Mouse (Mus musculus): ENCODE results near the gene Rps12. TPM values are rescaled to one million over a fixed set of nuclear protein-coding genes. Genes with fewer than 3 reads are reported as not detected.
A peak's percentile ranks its signal among the peaks of the same experiment; 100 is the strongest.
"Not testable (repeated sequence)": the region's sequence is repeated elsewhere in the genome, so short reads cannot be mapped to it uniquely, and the experiment has no call there.

Rps12 gene
- polyA plus RNA-seq, 1 experiment from 2014 or later: 159 TPM

- Histone ChIP-seq H3K4me3 (replicated peaks) (no peak overlapping the region), H3K36me3 (peaks cover 66% of the 10 kb centered on the region), H3K27ac (no peak overlapping the region), H3K4me2 (no peak overlapping the region), H3K9ac (replicated peaks) (no peak overlapping the region), H3K9me3 (no peaks in the 10 kb centered on the region), H3K4me1 (replicated peaks) (peaks cover 4% of the 10 kb centered on the region; the same call in 1 of the 2 replicates), H3K27me3 (no peaks in the 10 kb centered on the region)
- WGBS: 72% methylated on average over 3 of the region's 3 CpGs
- no peak for ATAC-seq (ENCODE audit: insufficient number of reproducible peaks, insufficient read depth, low FRiP score, low TSS enrichment, low read depth)
Measured at GRCm38 (mm10) chr10:23802911-23803310, 15.8 kb upstream of the Rps12 start.

GRCm38 (mm10) chr10:23799933-23800332, 12.9 kb upstream of the Rps12 start:
- Histone ChIP-seq H3K9ac (replicated peaks) (no peak overlapping the region), H3K4me1 (replicated peaks) (peaks cover 17% of the 10 kb centered on the region), H3K27ac (no peak overlapping the region), H3K4me3 (replicated peaks) (no peak overlapping the region), H3K4me2 (no peak overlapping the region), H3K36me3 (peaks cover 39% of the 10 kb centered on the region), H3K27me3 (no peaks in the 10 kb centered on the region), H3K9me3 (no peaks in the 10 kb centered on the region)
- 40% methylated on average over 3 of the region's 3 CpGs for WGBS
- ATAC-seq (ENCODE audit: insufficient number of reproducible peaks, insufficient read depth, low FRiP score, low TSS enrichment, low read depth): no peak

GRCm38 (mm10) chr10:23798142-23798541, 11.1 kb upstream of the Rps12 start:
- peaks cover 29% of the 10 kb centered on the region for H3K36me3 ChIP-seq
- H3K4me3 ChIP-seq (replicated peaks): peak overlapping the region; percentile 68; the same call in 1 of the 2 replicates
- peaks cover 17% of the 10 kb centered on the region for H3K4me1 ChIP-seq (replicated peaks)
- no peak for ATAC-seq (ENCODE audit: insufficient number of reproducible peaks, insufficient read depth, low FRiP score, low TSS enrichment, low read depth)
- peak overlapping the region; percentile 69 for H3K4me2 ChIP-seq
- no peaks in the 10 kb centered on the region for H3K27me3 ChIP-seq
- H3K9ac ChIP-seq (replicated peaks): peak overlapping the region; percentile 79; the same call in 1 of the 2 replicates
- 73% methylated on average over 1 of the region's 1 CpGs for WGBS
- no peaks in the 10 kb centered on the region for H3K9me3 ChIP-seq
- H3K27ac ChIP-seq: no peak overlapping the region

GRCm38 (mm10) chr10:23797606-23798005, 10.5 kb upstream of the Rps12 start:
- H3K36me3 ChIP-seq: peaks cover 28% of the 10 kb centered on the region
- no peak for ATAC-seq (ENCODE audit: insufficient number of reproducible peaks, insufficient read depth, low FRiP score, low TSS enrichment, low read depth)
- no peaks in the 10 kb centered on the region for H3K9me3 ChIP-seq
- H3K4me1 ChIP-seq (replicated peaks): peaks cover 17% of the 10 kb centered on the region
- H3K27me3 ChIP-seq: no peaks in the 10 kb centered on the region
- peak overlapping the region; percentile 79 for H3K9ac ChIP-seq (replicated peaks)
- H3K27ac ChIP-seq: no peak overlapping the region
- peak overlapping the region; percentile 69 for H3K4me2 ChIP-seq
- WGBS: 21% methylated on average over 3 of the region's 3 CpGs
- H3K4me3 ChIP-seq (replicated peaks): peak overlapping the region; percentile 68

DNA sequence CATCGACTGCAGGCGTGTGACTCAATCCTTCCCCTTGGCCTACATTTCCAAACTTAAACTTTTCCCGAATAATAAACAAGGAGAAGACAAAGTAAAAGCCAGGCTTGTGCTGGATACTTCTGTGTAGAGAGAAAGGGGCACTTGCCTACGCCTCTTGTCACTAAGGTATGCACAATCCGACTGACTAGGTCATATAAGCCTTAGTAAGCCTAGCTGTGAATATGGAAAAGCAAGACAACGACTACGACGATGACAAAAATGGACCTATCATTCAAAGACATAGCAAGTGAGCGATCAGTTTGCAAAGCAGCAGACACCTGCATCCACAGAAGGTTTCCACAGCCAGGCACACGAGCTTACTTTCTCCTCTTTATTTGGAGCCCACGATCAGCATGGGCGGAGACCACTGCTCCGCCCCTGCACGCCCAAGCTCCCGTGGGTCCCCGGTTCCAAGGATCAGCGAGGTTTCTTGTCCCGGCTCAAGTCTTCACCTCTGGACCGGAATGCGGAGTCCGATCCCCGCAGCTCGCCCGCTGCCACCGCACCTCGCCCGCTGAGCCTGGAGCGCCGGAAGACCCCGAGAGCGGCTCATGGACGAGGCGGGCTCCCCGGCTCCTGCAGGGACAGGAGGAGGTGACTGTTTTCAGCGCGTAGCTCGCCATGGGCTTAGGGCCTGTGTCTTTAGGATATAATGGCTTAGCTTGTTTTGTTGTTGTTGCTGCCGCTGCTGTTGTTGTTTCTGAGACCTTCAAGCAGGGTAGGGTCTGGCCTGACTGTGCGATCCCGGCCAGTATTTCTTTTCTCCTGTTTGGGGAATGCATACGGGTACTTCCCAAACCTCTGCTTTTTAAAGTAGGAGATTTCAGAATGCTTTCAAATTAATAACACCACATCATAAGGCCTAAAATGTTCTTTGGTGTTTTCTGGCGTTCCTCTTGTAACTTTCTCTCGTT, 9.8 kb upstream of the Rps12 start, which contains the start of gene Slc18b1:
Gene Slc18b1 (plus strand): TSS at position 436 of the 953 bp plus-strand sequence.
- Histone ChIP-seq H3K27me3 (no peaks in the 10 kb centered on the region), H3K4me1 (replicated peaks) (peaks cover 17% of the 10 kb centered on the region), H3K27ac (peak within 1 kb of the TSS; percentile 73; the same call in 1 of the 2 replicates), H3K4me3 (replicated peaks) (peak within 1 kb of the TSS; percentile 68), H3K4me2 (peak within 1 kb of the TSS; percentile 69), H3K9ac (replicated peaks) (peak within 1 kb of the TSS; percentile 79), H3K9me3 (no peaks in the 10 kb centered on the region), H3K36me3 (peaks cover 20% of the 10 kb centered on the region)
- WGBS: 6% methylated on average over 43 of the region's 43 CpGs
- ATAC-seq (ENCODE audit: insufficient number of reproducible peaks, insufficient read depth, low FRiP score, low TSS enrichment, low read depth): peak; percentile 34; the same call in 1 of the 2 replicates

- Histone ChIP-seq H3K27me3 (no peaks in the 10 kb centered on the region), H3K36me3 (peaks cover 12% of the 10 kb centered on the region; the same call in 1 of the 2 replicates), H3K27ac (0 out of 2 replicates have a peak overlapping the region, but pooled peaks have one; percentile 56), H3K4me1 (replicated peaks) (peaks cover 17% of the 10 kb centered on the region), H3K9ac (replicated peaks) (peak overlapping the region; percentile 79; the same call in 1 of the 2 replicates), H3K4me3 (replicated peaks) (peak overlapping the region; percentile 68; the same call in 1 of the 2 replicates), H3K9me3 (no peaks in the 10 kb centered on the region), H3K4me2 (peak overlapping the region; percentile 69)
- 66% methylated on average over 9 of the region's 9 CpGs for WGBS
- no peak for ATAC-seq (ENCODE audit: insufficient number of reproducible peaks, insufficient read depth, low FRiP score, low TSS enrichment, low read depth)
Measured at GRCm38 (mm10) chr10:23795871-23796520, 8.9 kb upstream of the Rps12 start.

DNA sequence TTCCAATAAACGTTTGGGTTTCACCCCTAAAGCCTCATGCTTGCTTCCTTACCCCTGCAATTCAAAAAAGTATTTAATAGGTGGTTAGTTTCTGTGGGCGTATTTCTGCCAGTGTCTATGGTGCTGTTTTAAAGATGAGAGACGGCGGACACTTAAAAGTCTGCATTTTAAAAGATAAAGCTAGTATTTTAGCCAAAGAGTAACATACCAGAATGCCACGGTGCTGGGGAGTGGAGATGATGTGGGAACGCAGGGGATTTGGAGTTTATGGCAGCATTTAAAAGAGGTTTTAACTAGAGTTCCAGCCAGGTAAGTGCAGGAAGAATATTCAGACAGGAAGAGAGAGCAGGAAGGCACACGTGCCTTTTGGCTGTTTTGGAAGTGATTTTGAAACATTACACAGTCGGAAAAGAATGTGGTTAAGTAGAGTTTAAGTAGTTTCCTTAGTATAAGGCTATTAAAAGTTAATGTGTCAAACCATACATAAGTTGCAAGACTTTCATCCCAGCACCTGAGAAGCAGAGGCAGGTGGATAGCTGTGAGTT, 1.1 kb upstream of the Rps12 start:
- Histone ChIP-seq H3K27me3 (no peaks in the 10 kb centered on the region), H3K27ac (peak overlapping the region; percentile 92), H3K4me3 (replicated peaks) (peak overlapping the region; percentile 76), H3K4me1 (replicated peaks) (peaks cover 26% of the 10 kb centered on the region), H3K4me2 (peak overlapping the region; percentile 65), H3K9me3 (no peaks in the 10 kb centered on the region), H3K36me3 (peaks cover 29% of the 10 kb centered on the region), H3K9ac (replicated peaks) (peak overlapping the region; percentile 61)
- WGBS: 9% methylated on average over 8 of the region's 8 CpGs
- ATAC-seq (ENCODE audit: insufficient number of reproducible peaks, insufficient read depth, low FRiP score, low TSS enrichment, low read depth): no peak

DNA sequence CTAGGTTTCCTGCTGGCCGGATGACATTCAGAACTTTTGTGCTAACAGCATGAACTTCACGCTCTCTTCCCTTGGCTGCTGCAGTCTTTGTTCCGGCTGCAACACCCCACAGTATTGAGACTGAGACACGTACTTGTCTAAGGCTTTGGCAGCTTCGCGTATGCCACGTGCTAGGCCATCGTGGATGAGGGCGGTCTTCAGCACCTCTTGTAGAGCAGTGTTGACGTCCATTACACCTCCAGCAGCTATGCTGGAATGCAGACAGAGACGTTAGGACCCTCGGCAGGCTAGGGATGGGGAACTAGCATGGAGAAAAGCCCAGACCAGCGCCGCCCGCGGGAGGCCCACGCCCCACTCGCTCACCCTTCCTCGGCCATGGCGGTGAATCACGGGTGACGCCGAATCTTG, 440 bp downstream of the Rps12 start:
- WGBS: under 1% methylated on average over 23 of the region's 23 CpGs
- Histone ChIP-seq H3K27ac (peak overlapping the region; percentile 47), H3K4me1 (replicated peaks) (peaks cover 26% of the 10 kb centered on the region), H3K9ac (replicated peaks) (peak overlapping the region; percentile 89), H3K4me2 (peak overlapping the region; percentile 96), H3K4me3 (replicated peaks) (peak overlapping the region; percentile 76), H3K36me3 (peaks cover 38% of the 10 kb centered on the region)
- not testable (repeated sequence) for H3K9me3 ChIP-seq, H3K27me3 ChIP-seq
- ATAC-seq (ENCODE audit: insufficient number of reproducible peaks, insufficient read depth, low FRiP score, low TSS enrichment, low read depth): peak; percentile 46

DNA sequence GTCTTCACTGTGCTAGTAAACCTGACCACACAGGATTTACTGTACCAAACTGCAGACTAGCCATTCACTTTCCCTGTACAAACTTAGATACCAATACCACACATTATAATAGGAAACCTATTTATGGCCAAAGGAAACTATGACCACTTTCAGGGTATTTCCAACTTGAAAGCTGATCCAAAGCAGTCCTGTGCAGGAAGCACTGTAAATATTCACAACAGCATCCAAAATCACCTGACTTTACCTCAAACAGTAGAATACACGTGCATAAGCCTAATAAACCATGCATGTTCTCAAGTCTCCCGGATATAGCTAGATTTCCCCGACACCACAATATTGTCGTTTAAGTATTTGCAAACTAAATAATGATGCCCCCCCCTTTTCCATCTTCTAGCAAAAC, 1.0 kb downstream of the Rps12 start:
- H3K4me1 ChIP-seq (replicated peaks): peaks cover 26% of the 10 kb centered on the region
- peak overlapping the region; percentile 96 for H3K4me2 ChIP-seq
- H3K27me3 ChIP-seq: no peaks in the 10 kb centered on the region
- H3K27ac ChIP-seq: peak overlapping the region; percentile 47
- ATAC-seq (ENCODE audit: insufficient number of reproducible peaks, insufficient read depth, low FRiP score, low TSS enrichment, low read depth): no peak
- 0% methylated on average over 4 of the region's 4 CpGs for WGBS
- peak overlapping the region; percentile 89 for H3K9ac ChIP-seq (replicated peaks)
- peak overlapping the region; percentile 76 for H3K4me3 ChIP-seq (replicated peaks)
- no peaks in the 10 kb centered on the region for H3K9me3 ChIP-seq
- peaks cover 39% of the 10 kb centered on the region for H3K36me3 ChIP-seq

DNA sequence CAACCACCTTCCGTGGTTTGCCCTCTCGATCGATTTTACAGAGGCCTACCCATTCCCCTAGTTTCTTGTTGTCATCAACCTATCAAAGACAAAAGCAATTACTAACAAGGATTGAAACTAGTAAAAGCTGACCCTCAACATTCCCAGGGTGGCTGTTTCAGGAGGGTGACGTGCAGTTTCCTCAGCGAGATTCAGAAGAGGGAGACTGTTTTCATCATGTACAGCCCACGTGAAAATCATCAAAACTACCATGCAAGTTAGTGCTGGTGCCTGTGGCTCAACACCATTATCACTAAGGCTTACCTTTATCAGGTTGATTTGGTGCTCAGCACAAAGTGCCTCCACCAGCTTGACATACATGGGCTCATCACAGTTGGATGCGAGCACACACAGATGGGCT, 1.5 kb downstream of the Rps12 start:
- Histone ChIP-seq H3K4me2 (peak overlapping the region; percentile 96), H3K4me3 (replicated peaks) (peak overlapping the region; percentile 76), H3K9ac (replicated peaks) (peak overlapping the region; percentile 89), H3K36me3 (peaks cover 43% of the 10 kb centered on the region), H3K4me1 (replicated peaks) (peaks cover 26% of the 10 kb centered on the region)
- H3K27ac ChIP-seq; H3K27me3 ChIP-seq; H3K9me3 ChIP-seq; ATAC-seq (ENCODE audit: insufficient number of reproducible peaks, insufficient read depth, low FRiP score, low TSS enrichment, low read depth): not testable (repeated sequence)
- 40% methylated on average over 7 of the region's 7 CpGs for WGBS

DNA sequence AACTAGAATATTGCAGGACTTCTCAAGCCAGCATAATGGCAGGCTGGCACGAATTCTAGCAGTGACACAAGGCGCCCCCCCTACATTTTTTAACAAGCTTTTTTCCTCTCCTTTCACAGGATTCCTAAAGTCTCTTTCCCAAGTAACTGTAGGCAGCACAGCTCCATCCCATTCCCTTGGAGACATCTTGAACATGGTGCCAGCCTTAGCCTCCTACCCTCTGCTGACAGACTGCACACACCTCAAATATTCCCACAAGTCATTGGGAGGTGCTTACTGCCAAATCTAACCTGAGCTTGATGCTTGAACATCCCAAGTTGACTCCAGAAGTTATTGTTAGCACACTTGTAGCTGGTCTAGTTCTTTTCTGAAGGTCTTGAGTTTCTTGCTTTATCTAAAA, 3.0 kb downstream of the Rps12 start:
- H3K4me3 ChIP-seq (replicated peaks): no peak overlapping the region
- H3K4me2 ChIP-seq: no peak overlapping the region
- H3K36me3 ChIP-seq: peaks cover 48% of the 10 kb centered on the region

More for the DNA sequence above, 3.0 kb downstream of the Rps12 start:
- Histone ChIP-seq H3K27ac (0 out of 2 replicates have a peak overlapping the region, but pooled peaks have one; percentile 17), H3K9me3 (no peaks in the 10 kb centered on the region), H3K4me1 (replicated peaks) (peaks cover 26% of the 10 kb centered on the region), H3K27me3 (no peaks in the 10 kb centered on the region), H3K9ac (replicated peaks) (peak overlapping the region; percentile 23; the same call in 1 of the 2 replicates)
- 46% methylated on average over 2 of the region's 2 CpGs for WGBS
- ATAC-seq (ENCODE audit: insufficient number of reproducible peaks, insufficient read depth, low FRiP score, low TSS enrichment, low read depth): no peak
